Mouse (Mus musculus): ENCODE results near the gene Nck2.

Nck2 gene

GRCm38 (mm10) chr1:43468978-43469377, 24.6 kb downstream of the Nck2 start:
- DNase-seq (ENCODE audit: low spot score), result no peak

DNA sequence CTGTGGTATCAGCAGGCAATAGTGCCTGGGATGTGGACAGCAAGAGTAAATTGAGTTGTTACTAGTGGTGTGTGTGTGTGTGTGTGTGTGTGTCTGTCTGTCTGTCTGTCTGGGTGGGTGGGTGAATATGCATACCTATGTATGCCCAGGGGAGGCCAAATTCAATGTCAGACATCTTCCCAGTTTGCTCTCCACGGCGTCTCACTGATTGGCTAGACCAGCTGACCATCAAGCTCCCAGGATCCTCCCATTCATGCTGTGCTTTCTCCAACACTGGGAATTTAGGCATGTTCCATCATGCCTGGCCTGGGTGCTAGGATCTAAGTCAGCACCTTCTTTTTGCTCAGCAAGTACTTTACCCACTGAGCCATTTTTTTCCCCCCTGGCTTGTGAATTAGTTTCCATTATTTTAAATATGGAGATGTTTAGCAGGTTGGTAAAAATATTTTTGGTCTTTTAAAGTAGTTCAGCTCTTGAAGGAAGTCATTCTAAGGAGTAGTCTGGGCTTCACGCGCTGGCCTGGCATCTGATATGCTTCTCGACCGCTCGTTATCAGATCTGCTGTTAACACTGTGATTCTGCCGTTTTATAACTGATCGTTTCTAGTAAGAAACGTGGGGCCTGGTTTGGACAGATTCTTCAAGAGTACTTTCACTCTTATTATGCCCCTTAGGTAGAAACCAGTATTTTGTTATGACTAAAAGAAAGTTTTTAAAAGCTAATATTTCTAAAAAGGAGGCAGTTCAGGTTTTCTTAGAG, 26.2 kb downstream of the Nck2 start:
- no peak for DNase-seq (ENCODE audit: low spot score)

DNA sequence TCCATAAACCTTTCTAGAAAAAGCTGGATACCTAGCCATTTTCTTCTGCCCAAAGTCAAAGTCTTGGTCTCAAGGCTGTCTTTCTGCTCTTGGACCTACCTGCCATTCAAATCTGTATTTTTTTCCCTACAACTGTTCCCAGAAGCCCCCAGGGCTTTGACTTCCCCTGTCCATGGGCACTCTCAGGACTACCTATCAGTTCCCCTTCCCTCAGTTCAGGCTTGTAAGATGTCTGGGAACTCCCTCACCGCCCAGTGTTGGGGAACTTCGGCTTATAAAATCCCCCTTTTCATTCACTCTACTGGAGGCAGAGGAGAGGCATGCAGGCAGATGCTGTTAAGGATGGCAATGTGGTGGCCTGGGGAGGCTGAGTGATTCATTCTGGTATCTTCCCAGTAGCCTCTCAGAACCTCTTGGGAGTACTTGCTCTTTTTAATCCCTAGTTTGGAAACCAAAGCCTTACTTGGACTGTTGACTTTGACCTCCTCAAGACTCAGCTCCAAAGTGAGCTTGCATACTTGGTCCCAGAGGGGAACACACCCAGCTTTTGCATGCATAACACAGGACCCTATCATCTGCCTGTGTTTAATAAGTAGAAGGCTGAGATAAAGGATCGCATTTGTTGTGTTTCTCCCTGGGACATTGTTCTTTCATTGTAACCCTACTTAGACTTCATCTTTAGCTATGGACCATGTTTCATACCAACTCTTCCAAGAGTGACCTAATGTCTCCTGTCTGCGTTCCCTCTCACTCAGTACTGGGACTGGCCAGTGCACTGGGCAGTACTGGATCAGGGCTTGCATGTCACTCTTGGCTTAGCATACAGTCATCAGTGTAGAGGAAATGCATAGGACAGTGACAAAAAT, 27.0 kb downstream of the Nck2 start:
- DNase-seq (ENCODE audit: low spot score), result no peak

DNA sequence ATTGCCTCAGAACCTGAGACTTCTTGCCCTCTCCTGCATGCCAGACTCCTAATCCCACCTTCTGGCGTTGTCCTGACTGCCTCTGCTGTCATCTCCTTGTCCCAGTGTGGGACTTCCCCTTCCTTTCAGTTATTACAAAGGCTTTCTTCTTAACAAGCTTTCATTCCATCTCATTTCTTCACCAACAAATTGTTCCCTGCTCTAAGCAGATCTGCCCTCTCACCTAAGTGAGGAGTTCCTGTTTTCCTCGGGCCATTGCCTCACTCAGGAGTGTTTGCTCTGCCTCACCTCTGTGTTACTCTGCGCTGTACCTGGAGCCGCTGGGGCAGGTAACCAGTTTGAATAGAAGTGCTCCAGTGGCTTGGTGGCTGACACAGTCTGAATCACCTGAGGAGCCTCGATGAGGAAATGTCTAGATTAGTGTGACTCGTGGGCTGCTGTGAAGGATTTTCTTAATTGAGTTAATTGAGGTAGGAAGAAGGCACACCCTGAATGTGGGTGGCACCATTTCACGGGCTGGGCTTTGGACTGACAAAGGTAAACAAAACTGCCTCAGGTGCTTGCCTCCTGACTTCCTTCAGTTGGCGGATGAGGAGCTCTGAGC, 27.8 kb downstream of the Nck2 start:
- DNase-seq (ENCODE audit: low spot score), result no peak

GRCm38 (mm10) chr1:43473734-43474534, 29.6 kb downstream of the Nck2 start:
- DNase-seq (ENCODE audit: low spot score), result no peak

GRCm38 (mm10) chr1:43474535-43475409, 30.4 kb downstream of the Nck2 start:
- DNase-seq (ENCODE audit: low spot score), result no peak

DNA sequence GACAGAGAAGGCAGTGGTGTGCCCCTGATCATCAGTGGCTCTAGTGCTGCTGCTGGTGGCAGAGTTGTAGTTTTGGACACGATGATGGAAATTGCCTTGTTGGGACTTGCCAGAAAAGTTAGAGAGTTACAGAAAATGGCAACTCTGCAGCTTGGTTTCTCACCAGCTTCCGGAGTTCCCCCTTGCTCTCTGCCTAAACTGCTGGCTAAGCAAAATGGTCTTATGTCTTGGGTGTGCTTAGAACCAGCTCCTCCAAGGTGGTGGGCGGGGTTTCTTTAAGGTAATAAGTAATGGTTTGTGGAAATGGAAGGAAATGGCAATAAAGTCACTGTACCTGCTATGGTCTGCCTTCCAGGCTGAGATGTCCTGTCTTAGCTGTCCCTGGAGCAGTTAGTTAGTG, 33.6 kb downstream of the Nck2 start:
- DNase-seq (ENCODE audit: low spot score), result no peak

- DNase-seq (ENCODE audit: low spot score), result no peak
Measured at GRCm38 (mm10) chr1:43485204-43485603, 40.8 kb downstream of the Nck2 start.

DNA sequence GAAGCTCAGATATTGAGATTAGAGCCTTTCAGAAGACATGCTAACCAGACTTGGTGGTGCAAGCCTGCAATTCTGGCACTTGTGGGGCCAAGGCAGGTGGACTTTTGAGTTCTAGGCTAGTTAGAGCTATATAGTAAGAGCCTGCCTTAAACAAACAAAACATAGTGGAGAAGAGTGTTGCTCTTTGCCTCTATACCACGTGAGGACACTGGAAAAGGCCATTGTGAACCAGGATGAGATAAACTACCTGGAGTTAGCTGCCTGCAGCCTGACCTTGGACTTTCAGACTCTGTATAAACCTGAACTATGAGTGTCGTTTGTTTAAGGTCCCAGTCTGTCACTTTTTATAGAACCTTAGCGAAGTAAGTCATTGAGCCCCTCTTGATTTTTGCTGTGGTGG, 42.1 kb downstream of the Nck2 start:
- no peak for DNase-seq (ENCODE audit: low spot score)

DNA sequence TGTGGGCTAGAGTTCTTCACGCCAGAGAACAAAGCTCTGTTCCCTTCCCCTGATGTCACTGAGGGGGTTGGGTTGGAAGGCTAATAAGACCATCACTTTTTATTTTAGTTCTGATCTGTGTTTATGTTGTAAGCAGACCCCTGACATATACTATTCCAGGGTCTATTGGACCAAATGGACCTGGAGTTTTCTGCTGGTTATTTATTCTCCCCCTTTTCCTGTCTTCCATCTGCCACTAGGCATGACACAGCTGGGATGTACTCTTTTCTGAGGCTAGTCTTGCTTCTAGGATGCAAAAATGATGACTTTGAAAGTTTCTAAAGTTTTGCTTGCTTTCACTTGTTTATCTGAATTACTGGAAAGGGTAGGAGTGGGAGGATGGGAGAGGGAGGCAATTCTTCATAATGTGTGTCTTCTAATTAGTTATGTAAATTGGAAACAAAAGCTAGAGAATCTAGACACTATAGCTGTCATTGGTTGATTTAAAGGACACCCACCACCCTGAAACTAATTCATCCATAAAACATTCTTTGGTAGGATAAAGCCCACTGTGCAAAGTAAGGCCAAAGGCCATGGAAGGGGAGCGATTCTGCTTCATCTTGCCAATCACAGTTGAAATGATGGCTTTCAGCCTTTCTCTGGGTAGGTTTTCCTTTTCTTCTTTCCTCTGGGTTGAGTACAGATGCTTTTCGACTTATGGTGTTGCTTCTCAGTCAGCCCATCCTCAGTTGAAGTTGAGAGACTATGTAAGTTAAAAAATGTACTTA, 42.8 kb downstream of the Nck2 start:
- DNase-seq (ENCODE audit: low spot score), result no peak

DNA sequence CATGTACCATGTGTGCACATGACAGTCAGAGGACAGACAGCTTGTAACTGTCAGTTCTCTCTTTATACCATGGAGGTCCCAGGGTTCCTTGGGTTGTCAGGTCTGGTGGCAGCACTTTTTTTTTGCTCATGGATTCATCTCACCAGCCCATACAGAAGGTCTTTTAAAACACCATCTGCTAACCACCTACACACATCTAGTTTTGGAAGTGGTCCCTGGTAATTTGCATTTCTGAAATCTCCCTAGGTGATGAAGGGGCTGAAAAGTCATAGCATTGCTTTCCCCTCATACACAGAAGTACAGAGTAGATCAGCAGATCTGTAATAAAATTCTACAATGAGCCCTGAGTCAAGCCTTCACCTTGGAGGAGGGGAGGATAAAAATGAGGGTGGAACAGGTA, 44.9 kb downstream of the Nck2 start:
- DNase-seq (ENCODE audit: low spot score), result no peak

DNA sequence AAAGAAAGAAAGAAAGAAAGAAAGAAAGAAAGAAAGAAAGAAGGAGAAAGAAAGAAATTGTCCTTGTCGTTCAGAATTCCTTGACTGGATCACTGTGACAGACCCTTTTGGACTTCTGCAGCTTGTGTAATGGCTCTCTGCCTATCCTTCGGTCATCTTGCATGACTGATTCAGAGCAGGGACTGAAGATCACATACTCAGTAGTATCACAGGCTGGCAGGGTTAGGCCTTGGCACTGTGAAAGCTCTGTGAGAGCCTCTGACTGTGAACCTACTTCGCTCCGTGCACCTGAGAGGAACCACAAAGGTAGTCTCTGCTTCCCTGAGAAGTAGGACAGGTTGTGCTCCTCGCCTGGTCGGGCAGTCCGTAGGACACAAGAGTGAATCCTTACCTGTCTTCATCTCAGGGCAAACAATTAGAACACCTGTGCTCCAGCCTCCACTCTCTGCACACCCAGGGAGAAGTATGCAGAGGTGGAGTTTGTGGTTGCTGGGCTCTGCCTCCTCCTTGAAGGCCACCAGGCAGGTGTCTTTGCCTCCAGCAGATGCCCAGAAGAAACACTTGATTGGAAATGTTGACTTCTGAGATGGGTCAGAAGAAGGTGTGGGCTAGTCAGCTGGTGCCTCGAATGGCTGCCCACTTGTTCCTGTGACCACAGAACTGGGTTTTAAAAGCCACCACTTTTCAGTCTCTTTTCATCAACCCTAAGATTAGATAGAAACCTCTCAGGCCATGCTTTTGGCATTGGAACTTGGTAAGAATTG, 47.3 kb downstream of the Nck2 start:
- no peak for DNase-seq (ENCODE audit: low spot score)

DNA sequence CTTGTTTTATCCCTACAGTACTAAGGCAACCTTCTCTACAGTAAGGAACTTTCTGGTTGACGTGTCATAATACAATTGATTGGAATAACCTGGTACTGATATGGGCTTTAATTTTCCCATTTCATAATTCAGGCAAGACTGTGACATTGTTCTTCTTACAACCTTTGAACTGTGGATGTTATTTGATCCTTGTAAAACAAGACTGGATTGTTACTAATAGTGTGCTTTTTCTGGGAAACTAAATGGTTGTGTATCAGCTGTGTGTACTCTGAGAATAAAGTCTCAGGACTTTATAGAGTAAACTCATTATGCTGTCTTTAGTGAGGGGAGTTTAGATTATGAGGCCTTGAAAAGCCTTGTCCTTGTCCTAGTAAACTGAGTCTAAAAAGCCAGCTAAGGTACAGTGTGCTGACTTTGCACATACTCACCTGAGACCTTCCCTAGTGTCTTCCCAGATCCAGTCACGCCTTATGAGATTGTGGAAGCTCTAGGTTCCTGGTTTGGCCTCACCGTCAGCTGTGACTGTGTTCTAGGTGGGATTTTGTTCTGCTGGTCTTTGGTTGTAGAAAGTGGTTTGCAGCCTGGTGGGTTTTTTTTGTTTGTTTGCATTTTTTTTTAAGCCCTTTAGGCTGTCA, 48.5 kb downstream of the Nck2 start:
- DNase-seq (ENCODE audit: low spot score), result no peak

- no peak for DNase-seq (ENCODE audit: low spot score)
Measured at GRCm38 (mm10) chr1:43496051-43496450, 51.7 kb downstream of the Nck2 start.

- no peak for DNase-seq (ENCODE audit: low spot score)
Measured at GRCm38 (mm10) chr1:43496993-43497392, 52.6 kb downstream of the Nck2 start.

- DNase-seq (ENCODE audit: low spot score), result no peak
Measured at GRCm38 (mm10) chr1:43497951-43498350, 53.6 kb downstream of the Nck2 start.

- DNase-seq (ENCODE audit: low spot score), result no peak
Measured at GRCm38 (mm10) chr1:43500121-43500520, 55.7 kb downstream of the Nck2 start.

DNA sequence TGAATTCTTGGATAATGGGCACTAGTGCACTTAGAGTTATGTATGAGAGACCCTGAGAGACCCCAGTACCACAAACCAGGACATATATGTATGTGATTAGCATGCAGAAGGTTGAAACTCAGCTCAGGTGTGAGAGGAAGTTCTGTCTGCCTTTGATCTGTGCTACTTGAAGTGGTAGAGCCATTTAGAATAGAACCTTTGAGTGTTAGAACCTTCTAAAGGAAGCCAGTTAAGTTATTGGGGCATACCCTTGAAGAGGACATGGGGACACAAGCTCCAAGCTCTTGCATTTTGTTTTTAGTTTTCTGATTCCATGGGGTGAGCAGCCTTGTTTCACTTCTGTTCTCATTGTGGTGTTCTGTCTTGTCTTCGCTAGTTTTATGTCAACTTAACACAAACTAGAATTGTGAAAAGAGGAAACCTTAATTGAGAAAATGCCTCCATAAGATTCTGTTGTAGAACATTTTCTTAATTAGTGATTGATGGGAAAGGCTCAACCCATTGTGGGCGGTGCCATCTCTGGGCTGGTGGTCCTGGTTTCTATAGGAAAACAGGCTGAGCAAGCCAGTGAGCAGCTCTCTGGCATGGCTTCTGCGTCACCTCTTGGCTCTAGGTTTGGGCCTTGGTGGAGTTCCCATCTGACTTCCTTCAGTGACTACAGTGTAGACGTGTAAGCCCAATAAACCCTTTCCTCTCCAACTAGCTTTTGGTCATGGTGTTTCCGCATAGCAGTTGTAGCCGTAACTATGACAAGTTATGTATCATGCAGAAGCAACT, 57.0 kb downstream of the Nck2 start:
- DNase-seq (ENCODE audit: low spot score), result no peak

Data from ovary, postnatal 10 days (tissue).